Mouse (Mus musculus) MEL (cell line): Measurements from ENCODE around the gene Tenm3. TPM values are rescaled to one million over a fixed set of nuclear protein-coding genes. Genes with fewer than 3 reads are reported as not detected.

Experiments used
- DNase-seq: peaks from one replicate; pipeline ENCODE4 v3.0.0; 2011; ENCODE audit warnings: low read depth, low spot score
- H3K27ac ChIP-seq: 2 replicates; pipeline ENCODE4 v1.5.1; 2012; ENCODE audit warnings: low read depth, mild to moderate bottlenecking, control low read depth, low read length, moderate library complexity; ENCODE audit not compliant: control insufficient read depth
- H3K27me3 ChIP-seq, 2 experiments: fragments of 150-350 bp in 1 of 2; sonication (generic) in 1 of 2; 2 replicates each; pipeline ENCODE4 v1.6.1; 2012; ENCODE audit warnings: low read length in 2 of 2, mild to moderate bottlenecking in 2 of 2, improper control_type of control experiment in 1 of 2, moderate library complexity in 1 of 2; ENCODE audit not compliant: insufficient read depth in 2 of 2, control insufficient read depth in 1 of 2
- H3K36me3 ChIP-seq, 2 experiments: 2 replicates each; pipeline ENCODE4 v1.6.1; 2012 to 2014; ENCODE audit warnings: low read length in 2 of 2, improper control_type of control experiment in 1 of 2, inconsistent platforms in 1 of 2, mild to moderate bottlenecking in 1 of 2; ENCODE audit not compliant: insufficient read depth in 2 of 2, control insufficient read depth in 1 of 2
- H3K4me1 ChIP-seq, 2 experiments: fragments of 150-350 bp in 1 of 2; sonication (generic) in 1 of 2; 2 replicates each; pipeline ENCODE4 v1.6.1; 2012; ENCODE audit warnings: low read length in 2 of 2, improper control_type of control experiment in 1 of 2, mild to moderate bottlenecking in 1 of 2; ENCODE audit not compliant: insufficient read depth in 2 of 2, control insufficient read depth in 1 of 2
- H3K4me3 ChIP-seq, 2 experiments: fragments of 150-350 bp in 1 of 2; sonication (generic) in 1 of 2; 2 replicates each; pipeline ENCODE4 v1.5.1; 2012; ENCODE audit warnings: low read depth in 2 of 2, low read length in 2 of 2, mild to moderate bottlenecking in 2 of 2, moderate library complexity in 2 of 2, control low read depth in 1 of 2, improper control_type of control experiment in 1 of 2; ENCODE audit not compliant: control insufficient read depth in 1 of 2, insufficient read depth in 1 of 2
- H3K79me2 ChIP-seq: 2 replicates; pipeline ENCODE4 v1.6.1; 2012; ENCODE audit warnings: mild to moderate bottlenecking, low read length, moderate library complexity; ENCODE audit not compliant: control insufficient read depth, poor library complexity, insufficient read depth
- H3K9ac ChIP-seq: 2 replicates; pipeline ENCODE4 v1.6.1; 2012; ENCODE audit warnings: low read depth, mild to moderate bottlenecking, control low read depth, low read length, moderate library complexity; ENCODE audit not compliant: control insufficient read depth, poor library complexity, severe bottlenecking
- H3K9me3 ChIP-seq: fragments of 150-350 bp; sonication (generic); replicated peaks from 2 replicates; pipeline ENCODE4 v1.6.1; 2012; ENCODE audit warnings: mild to moderate bottlenecking, low read length, improper control_type of control experiment, moderate library complexity; ENCODE audit not compliant: insufficient read depth
- BHLHE40 ChIP-seq: IDR thresholded peaks from 2 replicates; pipeline ENCODE4 v1.6.1; 2012; ENCODE audit warnings: low read depth, mild to moderate bottlenecking, inconsistent platforms, low read length, improper control_type of control experiment, borderline replicate concordance
- CHD1 ChIP-seq: IDR thresholded peaks from 2 replicates; pipeline ENCODE4 v1.6.1; 2012; ENCODE audit warnings: low read depth, mild to moderate bottlenecking, inconsistent platforms, low read length, improper control_type of control experiment
- CTCF ChIP-seq, 3 experiments: IDR thresholded peaks in 2 of 3; conservative IDR thresholded peaks in 1 of 3; 2 replicates each; pipeline ENCODE4 v1.5.1; 2011 to 2012; ENCODE audit warnings: low read length in 3 of 3, low read depth in 2 of 3, mild to moderate bottlenecking in 2 of 3, improper control_type of control experiment in 1 of 3, inconsistent platforms in 1 of 3, mixed read lengths in 1 of 3, moderate library complexity in 1 of 3; ENCODE audit not compliant: control insufficient read depth in 1 of 3, insufficient read depth in 1 of 3, poor library complexity in 1 of 3, severe bottlenecking in 1 of 3
- E2F4 ChIP-seq: IDR thresholded peaks from 2 replicates; pipeline ENCODE4 v1.6.1; 2011; ENCODE audit warnings: low read depth, low read length, improper control_type of control experiment, borderline replicate concordance
- EP300 ChIP-seq, 2 experiments: IDR thresholded peaks; 2 replicates each; pipeline ENCODE4 v1.6.1; 2011; ENCODE audit warnings: improper control_type of control experiment in 2 of 2, low read length in 2 of 2, low read depth in 1 of 2, mild to moderate bottlenecking in 1 of 2
- ETS1 ChIP-seq: IDR thresholded peaks from 2 replicates; pipeline ENCODE4 v1.6.1; 2012; ENCODE audit warnings: low read depth, mild to moderate bottlenecking, inconsistent platforms, low read length, improper control_type of control experiment, moderate library complexity
- GABPA ChIP-seq: IDR thresholded peaks from 2 replicates; pipeline ENCODE4 v1.6.1; 2012; ENCODE audit warnings: low read depth, mild to moderate bottlenecking, inconsistent platforms, low read length, improper control_type of control experiment, moderate library complexity
- GATA1 ChIP-seq: IDR thresholded peaks from 2 replicates; pipeline ENCODE4 v1.6.1; 2011; ENCODE audit warnings: low read depth, low read length, improper control_type of control experiment
- HCFC1 ChIP-seq: IDR thresholded peaks from 2 replicates; pipeline ENCODE4 v1.6.1; 2012; ENCODE audit warnings: low read depth, mild to moderate bottlenecking, inconsistent platforms, low read length, improper control_type of control experiment, moderate library complexity
- JUND ChIP-seq: IDR thresholded peaks from 2 replicates; pipeline ENCODE4 v1.6.1; 2011; ENCODE audit warnings: low read depth, mild to moderate bottlenecking, improper control_type of control experiment, low read length
- KAT2A ChIP-seq: conservative IDR thresholded peaks from 2 replicates; pipeline ENCODE4 v1.6.1; 2012; ENCODE audit warnings: low read depth, low read length, improper control_type of control experiment, inconsistent platforms
- MAX ChIP-seq: IDR thresholded peaks from 2 replicates; pipeline ENCODE4 v1.6.1; 2011; ENCODE audit warnings: low read length, improper control_type of control experiment
- MXI1 ChIP-seq: IDR thresholded peaks from 2 replicates; pipeline ENCODE4 v1.6.1; 2011; ENCODE audit warnings: mild to moderate bottlenecking, low read depth, low read length, improper control_type of control experiment
- MYB ChIP-seq: IDR thresholded peaks from 2 replicates; pipeline ENCODE4 v1.6.1; 2011; ENCODE audit warnings: mild to moderate bottlenecking, low read depth, low read length, improper control_type of control experiment
- MYC ChIP-seq: IDR thresholded peaks from 2 replicates; pipeline ENCODE4 v1.6.1; 2011; ENCODE audit warnings: low read depth, mild to moderate bottlenecking, low read length, improper control_type of control experiment, moderate library complexity
- POLR2AphosphoS5 ChIP-seq: IDR thresholded peaks from 2 replicates; pipeline ENCODE4 v1.6.1; 2012; ENCODE audit warnings: low read depth, borderline replicate concordance, mild to moderate bottlenecking, inconsistent platforms, low read length, moderate library complexity, mixed read lengths
- RAD21 ChIP-seq: IDR thresholded peaks from 2 replicates; pipeline ENCODE4 v1.6.1; 2011; ENCODE audit warnings: mild to moderate bottlenecking, low read depth, low read length, improper control_type of control experiment
- RCOR1 ChIP-seq: IDR thresholded peaks from 2 replicates; pipeline ENCODE4 v1.6.1; 2012; ENCODE audit warnings: low read depth, mild to moderate bottlenecking, inconsistent platforms, low read length, improper control_type of control experiment
- TAL1 ChIP-seq: IDR thresholded peaks from 2 replicates; pipeline ENCODE4 v1.6.1; 2012; ENCODE audit warnings: mild to moderate bottlenecking, inconsistent platforms, low read length, moderate library complexity, mixed read lengths
- TBP ChIP-seq: IDR thresholded peaks from 2 replicates; pipeline ENCODE4 v1.8.0; 2011; ENCODE audit warnings: low read depth, low read length, improper control_type of control experiment
- TCF12 ChIP-seq: IDR thresholded peaks from 2 replicates; pipeline ENCODE4 v1.6.1; 2014; ENCODE audit warnings: low read depth, mild to moderate bottlenecking, inconsistent platforms, low read length, improper control_type of control experiment, moderate library complexity
- UBTF ChIP-seq: IDR thresholded peaks from 2 replicates; pipeline ENCODE4 v1.6.1; 2012; ENCODE audit warnings: low read depth, mild to moderate bottlenecking, inconsistent platforms, low read length, improper control_type of control experiment, moderate library complexity, borderline replicate concordance; ENCODE audit not compliant: insufficient read depth
- USF1 ChIP-seq: IDR thresholded peaks from 2 replicates; pipeline ENCODE4 v1.6.1; 2014; ENCODE audit warnings: low read depth, mild to moderate bottlenecking, inconsistent platforms, low read length, improper control_type of control experiment, moderate library complexity
- ZC3H11A ChIP-seq: IDR thresholded peaks from 2 replicates; pipeline ENCODE4 v1.6.1; 2012; ENCODE audit warnings: low read depth, mild to moderate bottlenecking, inconsistent platforms, low read length, improper control_type of control experiment
- ZKSCAN1 ChIP-seq: IDR thresholded peaks from 2 replicates; pipeline ENCODE4 v1.6.1; 2012; ENCODE audit warnings: low read depth, mild to moderate bottlenecking, inconsistent platforms, low read length, improper control_type of control experiment, moderate library complexity
- ZMIZ1 ChIP-seq: IDR thresholded peaks from 2 replicates; pipeline ENCODE4 v1.6.1; 2012; ENCODE audit warnings: low read depth, mild to moderate bottlenecking, inconsistent platforms, low read length, improper control_type of control experiment, moderate library complexity
- ZNF384 ChIP-seq: IDR thresholded peaks from 2 replicates; pipeline ENCODE4 v1.6.1; 2012; ENCODE audit warnings: low read depth, mild to moderate bottlenecking, inconsistent platforms, low read length, improper control_type of control experiment
- polyA plus RNA-seq, 2 experiments: library from polyadenylated mRNA; stranded (reverse) in 1 of 2; unstranded in 1 of 2; fragments of >175 nt in 1 of 2; fragments of >200 nt in 1 of 2; gene quantifications; 2 replicates each; pipeline versions ENCODE4 v1.2.1 to v1.2.4; 2012; ENCODE audit warnings: low replicate concordance in 2 of 2, low read depth in 1 of 2; ENCODE audit not compliant: insufficient read length in 2 of 2, insufficient read depth in 1 of 2, missing spikeins in 1 of 2
- total RNA-seq: library from RNA; depleted of rRNA; stranded (reverse); fragments of 300-350 nt; gene quantifications from 2 replicates; pipeline ENCODE4 v1.2.3, GENCODE M21; 2012

The Tenm3 gene
- total and polyA plus RNA-seq, 3 experiments, result not detected

DNA sequence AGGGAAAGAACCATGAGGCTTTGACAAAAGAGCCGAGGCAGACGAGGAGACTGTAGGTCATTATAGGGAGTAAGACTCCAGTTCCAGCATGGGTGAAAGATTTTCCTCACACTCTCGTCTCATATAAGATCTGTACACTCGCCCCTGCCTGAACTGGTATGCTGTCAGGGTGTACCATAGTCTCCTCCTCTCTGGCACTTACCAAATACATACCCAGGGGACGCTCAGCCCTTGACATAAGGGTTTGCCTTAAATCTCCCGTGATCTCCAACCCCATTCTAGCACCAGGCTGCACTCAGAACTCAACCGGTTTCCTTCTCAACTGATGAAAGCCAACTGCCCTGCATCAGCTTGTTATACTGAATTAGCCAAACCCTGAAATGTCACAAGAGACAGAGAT, 121.4 kb downstream of the Tenm3 start:
- Histone ChIP-seq H3K4me1 (no peaks in the 10 kb centered on the region), H3K4me3 (no peak overlapping the region), H3K36me3 (no peaks in the 10 kb centered on the region), H3K79me2 (no peaks in the 10 kb centered on the region), H3K9ac (no peak overlapping the region), H3K27ac (no peak overlapping the region), H3K27me3 (no peaks in the 10 kb centered on the region), H3K9me3 (no peaks in the 10 kb centered on the region)
- no peak for DNase-seq
- TF ChIP-seq CHD1 (no peak), ZMIZ1 (no peak), ZKSCAN1 (no peak), RAD21 (no peak), ETS1 (no peak), MAX (no peak), E2F4 (no peak), BHLHE40 (no peak), ZNF384 (no peak), USF1 (no peak), POLR2AphosphoS5 (no peak), UBTF (no peak), MYB (no peak), CTCF (IDR thresholded peaks at IDR 0.05 in 2 of 3, conservative IDR thresholded peaks at IDR 0.05 in 1 of 3; ENCODE audit: control insufficient read depth in 1 of 3, insufficient read depth in 1 of 3, low read depth in 2 of 3, low read length in 3 of 3, poor library complexity in 1 of 3, severe bottlenecking in 1 of 3) (no peak), JUND (no peak), MYC (no peak), GATA1 (no peak), EP300 (IDR thresholded peaks at IDR 0.05; ENCODE audit: low read depth in 1 of 2, low read length in 2 of 2) (no peak)

DNA sequence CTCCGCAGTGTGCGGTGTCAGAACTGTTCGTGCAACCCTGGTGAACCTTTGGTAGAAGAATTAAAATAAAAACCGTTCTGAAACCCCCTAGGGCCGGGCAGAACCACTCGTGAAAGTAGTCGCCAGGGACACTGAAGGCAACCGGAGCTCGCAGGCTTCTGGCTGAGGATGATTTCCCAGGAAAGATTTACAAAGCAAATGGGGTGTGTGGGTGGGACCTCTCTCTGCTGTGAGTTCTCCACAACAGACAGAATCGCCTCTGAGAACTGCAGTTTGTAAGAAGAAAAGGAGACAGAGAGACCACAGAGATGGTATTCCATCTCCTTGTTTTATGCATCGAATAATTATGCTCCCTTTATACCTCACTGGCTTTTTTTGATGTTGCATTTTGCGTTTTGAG, 122.4 kb downstream of the Tenm3 start:
- TF ChIP-seq GABPA (no peak), RAD21 (no peak), CTCF (IDR thresholded peaks at IDR 0.05 in 2 of 3, conservative IDR thresholded peaks at IDR 0.05 in 1 of 3; ENCODE audit: control insufficient read depth in 1 of 3, insufficient read depth in 1 of 3, low read depth in 2 of 3, low read length in 3 of 3, poor library complexity in 1 of 3, severe bottlenecking in 1 of 3) (no peak), ZMIZ1 (no peak), KAT2A (no peak), MYB (no peak), JUND (no peak), HCFC1 (no peak), TCF12 (no peak), CHD1 (no peak), MXI1 (no peak), ZC3H11A (no peak), UBTF (no peak), MAX (no peak), RCOR1 (no peak), TBP (no peak), TAL1 (no peak), ETS1 (no peak)
- H3K4me1 ChIP-seq, result no peaks in the 10 kb centered on the region
- no peaks in the 10 kb centered on the region for H3K9me3 ChIP-seq

More for the DNA sequence above, 122.4 kb downstream of the Tenm3 start:
- DNase-seq, result no peak
- H3K4me3 ChIP-seq, result no peak overlapping the region
- no peaks in the 10 kb centered on the region for H3K36me3 ChIP-seq
- H3K27me3 ChIP-seq, result no peaks in the 10 kb centered on the region
- no peak overlapping the region for H3K9ac ChIP-seq
- H3K79me2 ChIP-seq, result no peaks in the 10 kb centered on the region
- H3K27ac ChIP-seq, result no peak overlapping the region
